Mouse (Mus musculus): ENCODE measurements at regions not wholly inside any gene's neighbourhood (a gene's known extent, or its start where the extent isn't known, plus 50 kb on each side); places are given as distances from the start of the nearest gene placed in this dataset.

DNA sequence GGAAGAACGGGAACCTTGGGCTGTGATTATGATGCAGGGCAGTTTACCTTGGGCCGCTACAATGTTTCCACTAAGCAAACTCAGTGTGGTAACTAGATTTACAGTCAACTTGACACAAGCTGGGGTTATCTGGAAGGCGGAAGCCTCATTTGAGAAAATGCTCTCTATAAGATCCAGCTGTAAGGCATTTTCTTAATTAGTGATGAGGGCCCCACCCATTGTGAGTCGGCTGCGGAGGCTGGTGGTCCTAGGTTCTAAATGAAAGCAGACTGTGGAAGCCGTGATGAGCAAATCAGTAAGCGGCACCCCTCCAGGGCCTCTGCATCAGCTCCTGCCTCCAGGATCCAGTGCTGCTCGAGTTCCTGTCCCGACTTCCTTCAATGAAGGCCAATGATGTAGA lies 183.4 kb downstream of the Ly86 start:
- DNase-seq (ENCODE audit: low spot score in 2 of 2) = no peak

DNA sequence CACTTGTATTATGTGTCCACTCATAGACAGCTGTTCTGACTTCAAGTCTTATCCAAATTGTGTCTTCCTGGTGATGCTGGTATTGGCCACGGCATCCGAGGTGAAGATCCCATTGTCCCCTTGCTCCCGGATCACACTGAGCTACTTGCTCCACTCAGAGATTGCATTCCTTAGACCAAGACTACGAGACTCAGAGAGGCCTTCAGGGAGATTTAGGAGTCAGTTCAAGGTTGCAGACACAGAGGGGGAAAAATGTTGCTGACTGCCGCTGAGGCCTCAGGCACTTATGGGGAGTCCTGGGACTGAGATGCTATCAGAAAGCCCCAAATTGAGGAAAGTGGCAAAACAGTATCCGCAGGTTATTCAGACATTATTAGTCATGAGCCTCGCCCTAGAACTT lies 183.9 kb downstream of the Ly86 start:
- no peak for DNase-seq (ENCODE audit: low spot score in 2 of 2)

DNA sequence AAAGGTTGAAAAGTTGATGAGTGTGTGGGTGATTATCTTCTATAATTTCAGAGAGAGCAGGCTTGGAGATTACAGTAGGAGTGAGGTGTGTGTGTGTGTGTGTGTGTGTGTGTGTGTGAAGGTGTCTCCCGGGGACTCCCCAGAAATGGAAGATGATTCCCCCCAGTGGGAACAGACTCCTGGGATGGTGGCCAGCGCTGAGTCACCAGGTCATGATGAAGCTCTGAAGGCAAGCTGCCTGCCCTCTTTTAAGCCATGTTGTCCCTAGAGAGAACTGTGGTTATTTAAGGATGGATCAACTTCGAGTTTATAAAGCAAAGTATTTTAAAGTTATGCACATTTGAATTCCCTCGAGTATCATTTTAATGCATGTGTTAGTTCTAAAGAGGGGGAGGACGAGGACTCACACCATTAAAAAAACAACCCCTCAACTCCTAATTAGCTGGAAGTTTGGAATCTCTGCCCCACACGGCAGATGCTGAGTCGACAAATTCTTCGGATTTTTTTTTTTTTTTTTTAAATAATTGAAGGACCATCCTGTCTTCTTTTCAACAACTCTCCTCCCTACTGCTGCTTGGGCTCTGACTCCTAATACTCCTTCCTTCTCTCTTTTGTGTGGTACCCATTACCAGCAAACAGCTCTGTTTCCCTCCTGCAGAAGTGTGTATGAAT lies 186.6 kb downstream of the Ly86 start:
- DNase-seq (ENCODE audit: low spot score in 2 of 2) = no peak

DNA sequence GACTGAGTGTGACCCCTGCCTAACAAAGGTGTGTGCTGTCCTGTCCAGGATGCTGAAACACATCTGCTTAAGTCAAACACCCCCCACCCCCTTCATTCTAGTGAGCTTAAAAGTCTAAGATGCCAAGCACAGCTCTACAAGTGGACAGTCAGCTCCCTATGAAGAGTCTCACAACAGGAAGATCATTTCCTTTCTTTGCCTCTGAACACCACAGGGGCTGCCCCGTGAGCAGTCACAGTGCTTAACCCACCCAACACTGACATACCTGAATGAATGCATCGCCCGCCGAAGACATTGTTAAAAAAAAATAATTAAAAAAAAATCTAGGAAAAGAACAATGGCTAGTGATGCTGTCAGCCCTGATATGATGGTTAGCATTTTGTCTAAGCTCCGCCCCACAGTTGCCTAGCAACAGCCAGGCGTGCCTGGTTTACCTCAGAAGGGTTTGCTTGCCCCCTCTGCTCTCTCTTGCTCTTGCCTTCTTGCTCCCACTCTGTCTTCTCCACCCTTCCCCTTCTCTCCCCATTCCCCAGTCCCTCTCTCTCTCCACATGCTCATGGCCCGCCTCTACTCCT lies 187.7 kb downstream of the Ly86 start:
- DNase-seq (ENCODE audit: low spot score in 2 of 2) = no peak

DNA sequence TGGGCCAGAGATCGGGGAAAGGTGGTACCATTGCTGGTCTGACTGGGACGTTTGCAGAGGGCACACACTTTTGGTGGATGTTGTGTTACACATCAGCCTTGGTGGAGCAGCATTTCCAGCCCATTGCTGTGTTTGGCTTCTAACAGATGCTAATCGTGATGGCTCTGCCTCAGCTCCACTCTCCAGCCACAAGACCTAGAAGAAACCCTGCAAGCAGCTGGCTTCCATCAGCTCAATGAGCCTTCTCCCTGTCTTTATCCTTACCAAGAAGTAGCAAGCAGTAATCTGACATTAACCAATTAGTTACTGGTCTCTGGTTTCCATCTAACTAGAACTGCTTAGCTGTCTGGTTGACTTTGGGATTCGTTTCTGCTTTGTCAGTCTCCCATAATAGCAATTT lies 188.8 kb downstream of the Ly86 start:
- DNase-seq (ENCODE audit: low spot score in 2 of 2) = no peak

DNA sequence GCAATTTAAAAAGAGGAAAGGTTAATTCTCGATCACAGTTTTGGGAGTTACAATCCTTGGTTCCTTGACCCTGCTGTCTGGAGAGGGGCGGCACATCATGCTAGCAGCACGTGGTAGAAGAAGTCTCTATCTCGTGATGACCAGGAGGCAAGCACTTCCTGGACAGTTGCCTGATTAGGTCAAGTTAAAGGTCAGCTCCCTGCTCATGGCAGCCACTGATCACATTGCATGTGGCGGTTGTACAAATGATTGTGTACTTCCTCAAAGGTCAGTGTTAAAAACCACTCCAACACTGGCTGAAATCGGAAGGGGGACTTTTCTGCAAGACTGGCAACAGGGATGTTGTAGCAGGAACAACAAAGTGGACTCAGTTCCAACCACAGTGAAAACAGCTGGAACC lies 192.3 kb downstream of the Ly86 start:
- no peak for DNase-seq (ENCODE audit: low spot score in 2 of 2)

DNA sequence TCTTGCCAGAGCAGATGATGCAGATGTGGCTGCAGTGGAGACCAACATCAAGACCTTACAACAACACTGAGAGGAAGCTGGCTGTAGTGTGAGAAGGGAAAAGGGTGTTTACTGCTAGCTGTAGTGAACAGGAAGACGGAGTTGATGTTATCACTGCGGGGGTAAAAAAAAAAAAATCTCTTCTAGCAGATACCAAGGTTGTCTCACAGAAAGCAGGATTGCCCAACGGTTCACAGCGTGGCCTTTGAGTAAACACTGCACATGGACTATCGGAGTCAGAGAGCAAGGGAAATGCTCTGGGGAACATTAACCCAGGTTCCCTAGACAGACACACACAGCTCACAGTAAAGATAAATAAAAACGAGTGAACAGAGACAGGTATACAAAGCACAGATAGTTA lies 192.8 kb downstream of the Ly86 start:
- no peak for DNase-seq (ENCODE audit: low spot score in 2 of 2)

DNA sequence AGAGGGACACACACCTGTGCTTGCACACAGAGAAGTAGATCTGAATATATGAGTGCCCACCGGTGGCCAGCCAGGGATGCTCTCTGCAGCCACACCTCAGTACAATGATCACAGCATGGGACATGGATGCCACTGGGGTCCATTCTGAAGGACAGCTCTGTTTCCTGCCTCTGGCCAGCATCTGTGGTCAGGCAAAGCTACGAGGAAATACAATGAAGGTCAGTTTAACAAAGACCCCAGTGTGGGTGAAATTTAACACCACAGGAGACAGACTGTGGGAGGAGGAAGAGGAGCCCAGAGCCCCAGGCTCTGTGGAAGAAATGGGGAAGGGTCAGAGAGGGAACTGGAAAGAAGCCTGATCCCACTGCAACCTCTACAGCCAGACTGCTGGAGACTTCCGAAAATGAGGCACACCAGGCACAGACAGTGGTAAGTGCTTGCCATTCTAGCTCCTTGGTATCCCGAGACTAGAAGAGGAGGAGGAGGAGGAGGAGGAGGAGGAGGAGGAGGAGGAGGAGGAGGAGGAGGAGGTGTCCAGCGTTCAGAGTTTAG lies 196.0 kb downstream of the Ly86 start:
- no peak for DNase-seq (ENCODE audit: low spot score in 2 of 2)

DNA sequence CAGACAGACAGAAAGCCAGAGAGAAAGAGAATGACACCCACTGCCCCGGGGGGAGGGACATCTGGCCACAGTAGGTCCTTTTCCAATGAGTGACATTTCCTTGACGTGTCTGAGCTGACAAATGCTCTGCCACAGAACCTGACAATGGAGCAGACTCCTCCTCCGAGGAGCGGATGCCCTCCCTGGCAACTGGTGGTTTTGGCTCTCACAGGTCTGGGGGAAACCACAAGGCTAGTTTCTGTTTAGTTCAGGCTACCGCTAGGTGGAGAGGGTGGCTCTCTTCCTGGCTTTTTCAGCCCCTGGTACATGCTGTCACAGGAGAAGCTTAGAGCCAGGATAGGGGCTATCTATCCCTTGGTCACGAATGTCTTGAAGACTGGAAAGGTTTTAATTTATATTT lies 196.7 kb downstream of the Ly86 start:
- peak; percentile 28 to 43 for DNase-seq (ENCODE audit: low spot score in 2 of 2)

DNA sequence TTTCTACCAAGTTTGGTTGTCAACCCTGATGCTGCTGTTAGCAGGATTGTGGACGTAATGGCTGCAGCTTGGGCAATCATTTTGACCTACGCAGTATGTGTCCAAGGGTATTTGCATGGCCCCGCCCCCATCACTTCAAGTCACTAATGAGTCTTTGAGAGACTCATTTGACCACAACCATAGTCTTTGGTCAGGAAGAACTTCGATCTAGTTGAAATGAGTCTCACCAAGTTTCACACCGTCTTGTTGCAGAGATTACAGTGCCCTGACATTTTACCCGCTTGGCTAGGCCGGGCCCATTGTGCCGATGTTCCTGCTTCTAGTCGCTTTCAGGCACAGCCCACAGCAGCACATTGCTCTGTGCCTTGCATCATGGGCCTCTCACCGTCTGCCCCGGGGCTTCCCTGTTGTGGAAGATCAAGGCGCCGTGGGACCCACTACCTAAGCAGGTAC lies 197.8 kb downstream of the Ly86 start:
- no peak for DNase-seq (ENCODE audit: low spot score in 2 of 2)

DNA sequence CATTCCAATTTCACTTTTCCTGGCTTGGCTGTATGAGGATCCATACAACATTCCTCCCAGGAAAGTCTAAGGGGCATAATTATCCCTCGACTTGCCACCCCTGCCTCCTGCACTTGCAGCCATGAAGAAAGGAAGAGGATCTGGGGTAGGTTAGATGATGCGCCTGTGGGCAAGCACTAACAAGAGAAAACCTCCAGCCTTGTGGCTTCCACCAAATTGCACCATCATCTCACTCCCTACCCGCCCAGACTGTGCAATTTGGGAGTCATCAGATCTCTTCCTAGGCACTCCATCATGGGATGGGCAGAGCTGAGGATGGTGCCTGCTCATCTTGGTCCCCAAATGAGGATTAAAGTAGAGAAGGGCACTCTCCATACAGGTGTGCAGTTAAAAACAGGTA lies 198.8 kb downstream of the Ly86 start:
- no peak for DNase-seq (ENCODE audit: low spot score in 2 of 2)

DNA sequence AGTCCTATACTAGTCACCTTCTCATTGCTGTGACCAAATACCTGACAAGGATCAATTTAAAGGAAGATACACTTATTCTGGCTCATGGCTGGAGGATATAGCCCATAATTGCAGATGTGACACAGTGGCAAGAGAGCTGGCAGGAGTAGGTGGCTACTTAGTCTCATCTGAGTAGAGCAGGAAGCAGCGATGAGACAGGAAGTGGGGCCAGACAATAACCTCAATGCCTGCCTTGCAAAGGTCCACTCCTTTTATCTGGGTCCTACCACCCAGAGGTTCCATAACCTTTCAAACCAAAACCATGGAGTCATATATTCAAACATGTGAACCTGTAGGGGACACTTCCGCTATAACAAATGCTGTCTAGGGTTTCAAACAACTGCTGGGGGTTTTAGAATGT lies 199.7 kb downstream of the Ly86 start:
- no peak for DNase-seq (ENCODE audit: low spot score in 2 of 2)

DNA sequence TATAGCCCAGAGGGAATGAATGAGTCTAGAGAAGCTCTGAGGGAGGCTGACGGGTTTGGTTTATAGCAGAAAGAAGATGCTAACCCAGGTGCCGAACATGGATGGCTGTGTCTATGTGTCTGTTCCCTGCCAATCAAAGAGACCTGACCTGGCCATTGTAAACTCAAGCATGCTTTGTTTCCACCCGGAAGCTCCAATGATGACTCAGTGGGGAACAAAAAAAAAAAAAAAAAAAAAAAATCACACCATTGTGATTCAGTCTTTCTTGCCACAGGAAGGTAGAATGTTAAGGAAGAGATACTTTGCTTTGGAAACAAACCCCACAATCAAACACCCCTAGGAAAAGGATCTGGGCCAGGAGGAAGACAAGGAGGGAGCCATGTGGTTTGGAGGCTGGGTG lies 201.5 kb downstream of the Ly86 start:
- no peak for DNase-seq (ENCODE audit: low spot score in 2 of 2)

DNA sequence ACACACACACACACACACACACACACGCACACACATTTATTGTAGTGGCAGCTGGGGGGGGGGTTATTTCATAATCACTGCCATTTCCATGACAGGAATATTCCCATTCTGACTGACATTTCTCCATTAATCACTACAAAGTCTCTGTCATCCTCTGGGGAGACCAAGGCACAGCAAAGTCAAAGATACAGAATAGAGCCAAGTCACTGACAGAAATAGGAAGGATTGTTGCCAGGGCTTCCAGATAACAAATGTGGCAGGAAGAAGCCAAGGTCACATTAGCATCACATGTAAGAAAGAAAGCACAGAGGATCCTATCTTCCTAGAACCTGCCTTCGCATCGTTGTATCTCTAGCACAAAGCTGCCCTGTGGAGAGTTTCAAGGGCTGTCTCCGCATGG lies 205.6 kb downstream of the Ly86 start:
- no peak for DNase-seq (ENCODE audit: low spot score in 2 of 2)

DNA sequence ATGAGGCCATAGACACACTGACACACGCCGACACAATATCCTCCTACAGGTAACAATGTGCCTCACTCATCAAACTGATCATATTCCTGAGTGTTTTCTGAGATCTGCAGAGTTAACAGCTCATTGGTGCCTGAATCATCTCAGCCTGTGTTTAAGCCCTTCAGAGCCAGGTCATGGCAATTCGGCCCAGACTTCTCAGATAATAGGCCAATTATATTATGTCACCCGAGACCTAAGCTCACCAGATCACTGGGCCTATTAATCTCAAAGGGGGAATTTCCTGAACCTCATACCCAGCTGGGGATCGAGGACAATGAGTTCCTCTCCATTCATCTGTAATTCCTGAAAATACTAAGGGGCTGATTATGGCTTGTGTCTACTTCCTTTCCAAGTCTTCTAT lies 208.4 kb downstream of the Ly86 start:
- DNase-seq (ENCODE audit: low spot score in 2 of 2) = no peak

DNA sequence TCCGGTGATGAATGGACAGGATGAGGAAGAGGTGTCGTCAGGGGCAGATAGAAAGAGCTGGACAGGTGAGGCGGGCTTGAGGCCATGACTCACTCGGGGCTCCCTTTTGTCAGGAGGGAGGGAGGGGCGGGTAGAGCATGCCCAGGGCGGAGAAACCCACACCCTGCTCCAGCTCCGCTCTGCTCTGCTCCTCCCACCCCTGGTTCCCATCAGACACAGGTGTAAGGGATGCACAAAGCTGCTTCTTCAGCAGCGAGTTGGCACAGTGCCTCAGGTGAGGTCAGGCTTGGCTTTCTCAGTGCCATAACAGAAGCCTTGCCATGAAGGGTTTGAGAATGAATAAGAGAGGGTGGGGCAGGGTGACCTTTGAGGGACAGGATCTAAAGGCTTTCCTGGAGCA lies 212.2 kb downstream of the Ly86 start:
- DNase-seq (ENCODE audit: low spot score in 2 of 2) = no peak

DNA sequence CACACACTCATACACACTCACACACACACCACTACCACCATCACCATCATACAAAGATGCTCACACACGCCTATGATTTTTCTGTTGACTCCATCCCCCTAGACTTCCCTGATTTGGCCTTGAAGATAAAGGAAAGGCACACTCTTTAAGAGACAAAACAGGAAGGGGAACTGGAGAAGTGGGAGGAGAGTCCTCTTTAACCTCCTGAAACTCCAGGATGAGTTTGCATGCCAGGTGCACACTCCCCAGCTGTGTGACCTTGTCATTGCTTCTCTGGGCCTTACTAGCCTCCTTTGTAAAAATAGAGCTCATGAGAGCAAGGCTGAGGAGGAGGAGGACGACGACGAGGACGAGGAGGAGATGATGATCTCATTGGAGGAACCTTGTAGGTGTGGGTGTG lies 212.8 kb downstream of the Ly86 start:
- no peak for DNase-seq (ENCODE audit: low spot score in 2 of 2)

DNA sequence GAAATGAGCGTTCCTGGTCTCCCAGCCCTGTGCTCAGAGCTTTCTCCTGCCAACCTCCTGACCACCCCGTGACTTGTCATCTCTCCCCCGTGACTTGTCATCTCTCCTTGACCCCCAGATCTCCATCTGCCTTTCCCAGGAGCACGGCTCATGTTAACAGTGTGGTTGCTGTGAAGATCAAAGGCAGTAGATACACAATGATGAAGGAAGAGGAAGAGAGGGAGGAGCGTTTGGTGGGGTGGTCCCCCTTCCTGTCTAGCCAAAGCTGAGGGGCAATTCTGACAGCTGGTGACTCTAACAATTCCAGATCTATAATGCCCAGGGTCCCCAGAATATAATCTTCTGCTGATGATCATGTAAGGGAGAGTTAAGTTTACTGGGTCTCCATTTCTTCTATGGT lies 214.0 kb downstream of the Ly86 start:
- DNase-seq (ENCODE audit: low spot score in 2 of 2) = no peak

DNA sequence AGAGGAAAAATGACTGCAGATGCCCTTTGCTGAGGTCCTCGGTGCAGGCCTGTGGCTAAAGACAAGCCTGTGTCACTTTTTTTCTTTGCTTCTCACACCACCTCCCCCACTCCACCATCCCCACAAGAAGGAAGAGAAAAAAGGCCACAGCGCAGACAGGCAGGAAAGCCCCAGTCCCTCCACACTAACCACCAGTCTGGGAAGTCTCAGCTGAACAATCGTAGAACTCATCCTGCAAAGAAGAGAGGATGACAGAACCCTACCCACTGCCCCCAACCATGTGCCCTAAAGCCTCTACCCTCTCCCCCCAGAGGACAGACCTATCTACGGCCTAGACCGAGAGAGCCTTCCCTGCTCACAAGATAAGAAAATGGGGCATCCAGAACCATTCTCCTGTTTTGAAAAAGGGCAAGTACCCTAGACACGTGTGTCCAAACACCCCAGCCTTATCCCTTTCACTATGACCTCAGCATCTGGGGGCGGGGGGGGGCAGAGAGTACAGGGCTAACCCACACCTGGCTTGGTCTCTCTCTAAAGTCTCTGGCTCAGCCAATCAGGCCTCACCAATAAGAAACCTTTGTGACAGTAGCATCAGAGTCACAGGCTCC lies 214.8 kb downstream of the Ly86 start:
- no peak for DNase-seq (ENCODE audit: low spot score in 2 of 2)

DNA sequence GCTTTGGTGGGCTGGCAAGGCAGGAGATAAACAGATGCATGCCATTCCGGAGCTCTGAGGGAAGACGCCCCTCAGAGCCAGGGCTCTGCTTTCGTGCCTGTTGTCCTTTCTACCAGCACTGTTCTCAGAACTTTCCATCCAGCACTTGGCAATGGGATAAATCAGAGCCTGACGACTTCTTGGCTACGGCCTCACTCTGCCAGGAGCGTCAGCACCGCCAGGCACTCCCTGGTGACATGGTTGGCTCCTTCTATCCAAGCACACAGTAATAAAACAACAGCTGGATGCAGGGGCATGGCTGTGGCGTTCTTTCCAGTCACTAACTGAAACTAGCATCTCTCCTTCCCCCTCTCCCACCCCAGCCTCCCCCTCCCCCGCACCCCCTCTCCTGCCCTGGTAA lies 215.4 kb downstream of the Ly86 start:
- DNase-seq (ENCODE audit: low spot score in 2 of 2) = no peak

DNA sequence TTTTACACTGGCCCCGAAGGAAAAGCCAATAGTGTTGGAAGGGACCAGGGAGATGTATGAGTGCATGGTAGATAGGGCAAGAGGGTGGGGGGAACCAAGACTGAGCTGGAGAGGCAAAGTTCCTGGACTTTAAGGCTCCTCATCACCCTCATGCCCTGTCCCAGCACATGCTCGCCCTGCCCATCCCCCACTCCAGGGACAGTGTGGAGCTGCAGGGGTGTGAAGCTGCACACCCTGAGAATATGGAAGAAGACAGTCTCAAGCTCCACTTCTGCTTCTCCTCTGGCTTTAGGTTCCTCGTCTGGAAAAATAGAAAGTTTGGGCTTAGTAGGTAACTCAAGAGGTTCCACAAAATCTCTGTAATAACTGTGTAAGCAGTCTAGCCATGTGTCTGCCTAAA lies 215.8 kb downstream of the Ly86 start:
- peak in 1 of 2 experiments; percentile 15 for DNase-seq (ENCODE audit: low spot score in 2 of 2)

DNA sequence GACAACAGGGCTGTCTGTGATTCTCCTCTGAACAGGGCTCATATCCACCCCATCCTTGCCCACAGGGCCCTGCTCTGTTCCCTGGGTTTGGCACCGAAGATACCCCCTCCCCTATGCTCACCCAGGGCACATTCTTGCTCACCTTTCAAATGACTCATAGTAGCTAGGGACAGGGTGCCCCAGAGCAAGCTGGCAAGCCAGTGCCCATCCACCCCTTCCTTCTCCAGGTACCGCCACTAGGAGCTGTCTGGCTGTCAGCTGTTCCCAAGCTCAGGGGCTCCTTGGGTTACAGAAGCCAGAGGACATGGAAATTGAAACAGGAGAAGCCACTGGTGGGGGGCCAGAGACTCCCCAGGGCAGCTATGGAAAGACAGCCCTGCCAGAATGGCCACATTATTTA lies 216.4 kb downstream of the Ly86 start:
- no peak for DNase-seq (ENCODE audit: low spot score in 2 of 2)

DNA sequence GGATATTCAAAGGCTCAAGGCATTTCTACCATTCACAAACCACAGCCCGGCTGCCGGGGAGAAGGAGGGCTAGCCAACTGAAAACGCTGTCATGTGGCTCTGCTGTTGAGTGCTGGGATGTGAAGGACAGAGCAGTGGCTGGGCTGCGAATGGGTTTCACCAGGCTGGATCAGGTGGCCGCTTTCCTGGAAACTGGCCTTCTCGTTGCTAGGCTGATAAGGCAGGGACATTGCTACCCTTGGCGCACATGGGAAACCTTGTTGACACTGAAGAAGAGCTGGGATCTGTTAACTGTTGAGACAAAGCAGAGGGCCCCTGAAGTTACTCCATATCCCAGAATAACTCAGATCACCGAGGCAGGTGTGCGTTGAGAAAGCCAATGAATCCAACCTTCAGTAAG lies 216.1 kb upstream of the Rreb1 start:
- no peak for DNase-seq (ENCODE audit: low spot score in 2 of 2)
